Mouse (Mus musculus) megakaryocyte, adult 5-6 weeks (primary cell): ENCODE measurements around the gene Pdxk. TPM values are rescaled to one million over a fixed set of nuclear protein-coding genes. Genes with fewer than 3 reads are reported as not detected.
"Not testable (repeated sequence)": the region's sequence is repeated elsewhere in the genome, so short reads cannot be mapped to it uniquely, and the experiment has no call there.

Experiments used
- ATAC-seq: 2 replicates; pipeline ENCODE4 v1.8.0; 2016; ENCODE audit warnings: mild to moderate bottlenecking, inconsistent platforms; ENCODE audit not compliant: poor library complexity, severe bottlenecking
- total RNA-seq, 2 experiments: library from RNA; stranded (forward) in 1 of 2; stranded (reverse) in 1 of 2; fragments of 153-499, 151-499 nt in 1 of 2; fragments of 221-1000, 200-1000 nt in 1 of 2; gene quantifications; 2 replicates each; pipeline versions ENCODE4 v1.2.3 to v1.2.4; 2015 to 2017

Pdxk gene
- total RNA-seq (2015) (21.7 and 23.0 TPM in 2 replicates), total RNA-seq (2017) (16.5 and 19.6 TPM in 2 replicates)

DNA sequence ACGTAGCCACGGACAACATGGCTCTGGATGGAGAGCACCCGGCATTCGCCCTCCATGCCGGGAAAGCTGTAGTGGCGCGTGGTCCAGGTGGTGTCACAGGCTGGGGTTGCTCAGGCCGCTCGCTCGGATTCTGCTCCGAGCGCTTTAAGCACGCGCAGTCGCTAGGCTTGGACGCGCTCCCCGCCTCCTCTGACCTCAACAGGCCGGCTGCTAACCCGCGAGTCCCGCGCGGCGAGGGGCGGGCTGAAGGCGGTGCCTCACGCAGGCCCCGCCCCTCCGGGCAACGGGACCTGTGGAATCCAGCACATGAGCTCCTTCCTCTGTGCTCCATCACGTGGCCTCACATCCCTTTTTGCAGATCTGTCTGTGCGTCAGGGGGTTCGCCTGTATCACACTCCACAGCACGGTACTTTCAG lies at the start of gene Pdxk:
TSS of gene Pdxk (minus strand) at position 184 of the 416 bp plus-strand sequence.
- peak; percentile 91 for ATAC-seq

DNA sequence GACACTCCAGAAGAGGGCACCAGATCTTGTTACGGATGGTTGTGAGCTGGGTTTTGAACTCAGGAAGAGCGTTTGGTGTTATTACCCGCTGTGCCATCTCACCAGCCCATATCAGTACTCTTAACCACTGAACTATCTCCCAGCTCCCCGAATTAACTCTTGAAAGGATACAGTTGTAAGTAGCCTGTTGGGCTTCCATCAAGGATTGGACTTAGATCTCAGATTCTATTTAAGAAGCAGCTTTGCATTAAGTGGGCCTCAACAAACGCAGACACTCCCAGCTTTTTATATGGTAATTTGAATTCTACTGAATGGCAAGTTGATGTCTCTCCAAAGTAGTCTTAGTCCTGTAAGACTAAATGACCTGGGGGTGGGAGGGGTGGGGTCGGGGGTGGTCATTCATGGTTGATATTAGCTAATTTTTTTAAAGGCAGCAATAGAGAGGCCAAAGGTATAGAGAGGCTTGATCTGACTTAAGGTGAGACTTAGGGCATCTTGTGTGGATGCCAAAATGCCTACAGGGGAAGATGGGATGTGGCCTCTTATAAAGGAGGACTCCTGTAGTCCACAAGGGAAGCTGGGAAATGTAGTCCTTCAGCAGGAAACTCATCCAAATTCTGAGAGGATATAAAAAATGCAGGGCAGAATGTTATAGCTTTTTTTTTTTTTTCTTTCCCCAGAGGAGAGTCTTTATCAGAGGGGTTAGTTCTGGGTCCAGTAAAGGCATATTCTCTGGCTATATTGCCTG lies 38.4 kb upstream of the Pdxk start:
- ATAC-seq: no peak

DNA sequence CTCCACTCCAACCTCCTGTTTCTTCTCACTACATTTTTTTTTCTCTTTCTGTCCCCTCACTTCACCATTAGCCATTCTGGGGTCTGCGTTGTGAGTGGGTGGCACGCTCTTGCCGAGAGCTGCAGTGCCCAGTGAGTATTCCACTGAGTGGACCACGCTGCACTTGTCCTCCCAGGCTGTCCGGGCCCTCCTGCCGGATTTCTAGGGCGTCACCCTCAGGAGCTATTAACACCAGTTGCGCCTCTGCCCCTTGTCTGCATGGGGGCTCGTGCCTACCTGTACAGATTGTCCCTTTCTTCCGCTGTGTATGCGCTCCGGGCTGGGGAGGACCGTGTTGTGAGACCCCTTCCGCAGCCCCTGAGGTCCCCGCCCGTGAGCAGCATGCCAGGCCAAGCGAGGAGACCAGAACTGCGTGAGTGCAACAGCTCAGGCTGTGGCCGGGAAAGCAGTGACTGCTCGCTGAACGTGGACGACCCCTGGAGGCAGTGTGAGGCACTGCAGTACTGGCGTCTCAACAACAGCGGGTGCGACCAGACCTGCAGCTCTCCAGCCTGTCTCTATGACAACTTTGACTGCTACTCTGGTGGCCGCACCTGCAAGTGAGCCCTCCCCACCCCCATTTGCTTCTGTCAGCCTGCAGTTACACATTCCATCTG lies 22.8 kb upstream of the Pdxk start:
- ATAC-seq: peak; percentile 99

DNA sequence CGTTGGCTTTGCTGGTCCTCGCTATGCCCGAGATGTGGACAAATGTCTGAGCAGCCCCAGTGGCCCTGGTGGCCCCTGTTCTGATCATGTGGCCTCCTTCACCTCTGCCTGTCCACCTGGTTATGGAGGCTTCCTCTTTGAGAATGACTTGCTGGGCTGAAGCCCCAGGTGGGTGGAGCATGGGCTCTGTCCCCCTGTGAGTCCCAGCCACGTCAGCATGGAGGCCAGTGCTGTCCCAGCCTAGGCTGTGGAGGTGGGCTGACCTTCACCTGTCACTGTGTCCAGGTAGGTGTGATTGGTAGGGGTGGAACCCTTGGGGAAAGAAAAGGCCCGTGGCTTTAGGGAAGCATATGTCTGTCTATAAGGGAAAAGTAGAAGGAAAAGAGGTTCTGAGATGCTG lies 22.1 kb upstream of the Pdxk start:
- ATAC-seq: no peak

- ATAC-seq: not testable (repeated sequence)
Measured at GRCm38 (mm10) chr10:78485369-78485768, 20.6 kb upstream of the Pdxk start.

- ATAC-seq: peak; percentile 83
Measured at GRCm38 (mm10) chr10:78481928-78482499, 17.2 kb upstream of the Pdxk start.

- peak; percentile 57 for ATAC-seq
Measured at GRCm38 (mm10) chr10:78480954-78481927, 16.5 kb upstream of the Pdxk start.

- ATAC-seq: peak; percentile 81
Measured at GRCm38 (mm10) chr10:78476821-78477220, 12.0 kb upstream of the Pdxk start.

DNA sequence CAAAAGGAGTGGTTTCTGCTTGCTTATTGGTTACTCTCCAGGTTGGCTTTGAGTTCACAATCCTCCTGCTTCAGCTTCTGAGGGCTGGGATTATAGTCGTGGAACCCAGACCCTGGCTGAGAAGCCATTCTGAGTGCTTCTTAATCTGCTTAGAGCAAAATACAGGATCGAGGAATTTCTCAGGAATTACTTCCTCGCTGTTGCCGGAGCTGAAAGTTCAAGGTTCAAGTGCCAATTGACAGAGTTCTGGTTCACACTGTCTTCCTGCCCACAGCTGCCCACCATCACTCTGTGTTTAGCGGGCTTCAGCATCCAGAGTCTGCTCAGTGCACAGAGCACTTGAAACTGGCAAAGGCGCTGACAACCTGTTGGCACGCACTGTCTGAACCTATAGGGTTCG lies 10.0 kb upstream of the Pdxk start:
- no peak for ATAC-seq

DNA sequence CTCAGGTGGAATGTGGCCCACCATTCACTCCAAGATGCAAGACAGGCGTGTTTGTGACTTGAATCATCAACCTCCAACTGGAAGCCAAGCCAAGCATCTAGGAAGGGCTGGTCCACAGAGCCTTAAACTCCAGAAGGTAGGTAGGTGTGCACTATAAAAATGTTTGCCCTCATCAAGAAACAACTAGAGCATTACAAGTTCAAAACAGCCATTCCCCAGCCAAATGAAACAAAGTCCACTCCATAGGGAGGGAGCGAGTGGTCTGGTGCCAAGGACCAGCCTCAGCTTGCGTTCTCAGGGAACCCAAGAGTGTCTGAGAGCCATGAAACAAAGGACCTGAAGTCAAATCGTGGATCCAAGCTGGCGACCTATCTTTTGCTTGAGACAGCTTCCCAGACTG lies 8.7 kb upstream of the Pdxk start:
- ATAC-seq: no peak

DNA sequence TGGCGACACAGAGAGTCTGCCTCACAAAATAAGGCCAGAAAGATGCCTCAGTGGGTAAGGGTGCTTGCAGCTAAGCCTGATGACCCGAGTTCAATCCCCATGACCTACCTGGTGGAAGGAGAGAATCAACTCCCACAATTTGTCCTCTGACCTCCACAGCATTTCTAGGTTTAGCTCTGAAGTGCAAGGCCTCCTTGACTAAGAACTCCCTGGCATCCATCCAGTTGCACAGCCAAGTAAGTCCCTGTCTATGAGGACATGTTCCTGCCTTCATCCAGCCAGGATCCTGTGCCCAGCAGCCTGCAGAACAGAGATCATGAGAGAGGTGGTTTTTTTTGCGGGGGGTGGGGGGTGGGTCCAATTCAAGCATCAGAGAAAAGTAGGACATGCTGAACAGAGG lies 7.3 kb upstream of the Pdxk start:
- no peak for ATAC-seq

- ATAC-seq: peak; percentile 48
Measured at GRCm38 (mm10) chr10:78470582-78471313, 6.0 kb upstream of the Pdxk start.

GRCm38 (mm10) chr10:78467761-78468310 lies 3.1 kb upstream of the Pdxk start:
- ATAC-seq: no peak

DNA sequence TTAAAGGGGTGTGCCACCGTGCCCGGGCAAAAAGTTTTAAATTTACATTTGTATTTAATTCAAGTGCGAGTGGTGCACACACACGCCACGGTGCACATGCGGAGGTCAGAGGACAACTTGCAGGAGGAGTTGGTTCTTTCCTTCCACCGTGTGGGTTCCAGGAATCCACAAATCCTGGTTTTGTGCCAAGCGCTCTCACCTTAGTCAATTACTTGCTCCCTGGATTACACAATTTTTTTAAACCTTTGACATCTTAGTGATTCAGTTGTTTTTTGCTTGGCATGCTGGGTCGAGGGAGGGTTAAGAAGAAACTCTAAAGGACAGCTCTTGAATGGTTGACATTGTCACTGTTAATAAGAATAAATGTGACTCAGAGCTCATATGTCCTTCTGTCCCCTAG lies 1.9 kb upstream of the Pdxk start:
- ATAC-seq: no peak

- peak; percentile 52 for ATAC-seq
Measured at GRCm38 (mm10) chr10:78465472-78465871, 697 bp upstream of the Pdxk start.

- ATAC-seq: no peak
Measured at GRCm38 (mm10) chr10:78464201-78464791, 479 bp downstream of the Pdxk start.

DNA sequence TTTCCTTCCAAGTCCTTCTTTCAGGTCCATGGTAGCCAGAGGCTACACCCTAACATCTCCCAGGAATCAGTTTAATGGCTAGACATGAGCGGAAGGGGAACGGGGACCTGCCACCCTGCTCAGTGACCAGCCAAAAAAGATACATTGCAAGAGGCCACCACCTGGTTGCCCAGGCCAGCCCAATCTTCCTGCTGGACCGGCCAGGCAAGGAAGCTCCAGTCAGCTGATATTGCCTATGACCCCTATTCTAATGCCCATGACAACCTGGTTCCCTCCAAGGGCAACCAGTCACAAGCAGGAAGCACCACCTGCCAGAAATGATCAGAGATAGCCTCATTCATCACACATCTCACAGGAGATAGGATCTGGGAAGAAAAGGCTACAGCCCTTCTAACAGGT lies 1.0 kb downstream of the Pdxk start:
- no peak for ATAC-seq

DNA sequence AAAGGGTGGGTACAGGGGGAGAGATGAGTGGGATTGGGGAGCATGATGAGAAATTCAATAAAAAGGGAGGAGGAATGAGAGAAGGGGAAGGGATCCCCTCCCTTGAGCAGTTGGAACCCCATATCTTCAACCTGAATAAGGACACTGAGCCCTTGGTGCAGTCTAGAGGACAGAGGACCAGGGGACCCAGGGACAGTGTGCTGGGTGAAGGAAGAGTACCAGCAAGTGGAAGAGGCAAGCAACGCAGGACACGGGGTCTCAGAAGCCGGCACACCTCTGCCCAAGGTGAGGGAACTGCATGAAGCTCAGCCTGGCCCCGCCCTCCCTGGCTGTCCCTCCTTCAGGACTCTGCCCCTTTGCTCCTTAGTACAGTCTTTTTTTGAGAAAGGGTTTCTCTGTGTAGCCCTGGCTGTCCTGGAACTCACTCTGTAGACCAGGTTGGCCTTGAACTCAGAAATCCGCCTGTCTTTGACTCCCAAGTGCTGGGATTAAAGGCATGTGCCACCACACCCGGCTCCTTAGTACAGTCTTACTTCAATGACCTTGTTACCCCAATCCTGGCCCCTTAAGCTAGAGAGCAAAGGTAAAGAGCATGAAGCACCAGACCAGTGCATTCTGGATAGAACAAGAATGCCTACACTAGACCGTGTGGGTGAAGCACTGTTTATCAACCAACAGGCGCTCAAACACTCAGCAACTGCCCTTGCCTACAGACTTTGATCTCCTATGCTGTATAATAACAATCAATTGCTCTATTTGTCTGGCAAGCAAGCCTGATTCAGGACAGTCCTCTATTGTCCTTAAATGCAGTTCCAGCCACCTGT lies 1.6 kb downstream of the Pdxk start:
- no peak for ATAC-seq

- ATAC-seq: no peak
Measured at GRCm38 (mm10) chr10:78461767-78462166, 3.0 kb downstream of the Pdxk start.
